Comparison of ENCODE assay signal across 21 mouse cellular contexts in the genomic region with DNA sequence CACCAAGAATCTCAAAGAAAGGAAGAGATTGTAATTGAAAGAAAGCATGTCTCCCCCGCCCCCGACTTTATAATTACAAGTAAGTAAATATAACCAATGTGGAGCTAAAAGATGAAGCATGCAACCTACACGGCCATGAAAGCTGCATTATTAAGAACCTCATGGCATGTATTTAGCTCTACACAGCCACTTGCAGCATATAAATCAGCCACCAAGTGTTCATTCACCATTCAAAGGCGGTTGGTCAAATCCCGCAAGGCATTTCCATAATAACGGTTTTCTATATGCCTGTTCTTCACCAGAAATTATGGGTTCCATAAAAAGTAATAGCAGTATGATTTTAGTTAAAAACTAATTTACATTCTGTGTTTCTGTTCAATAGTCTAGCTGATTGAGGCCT.
"Had no signal": no experiment of that assay in that cellular context is flagged by ENCODE, and none has a peak within 500 bp of the region (broad histone marks: within the 10 kb centered on the region; RNA-seq: fewer than 3 reads in every experiment).

No protein-coding gene starts in this region.

- H3K9ac ChIP-seq: lung, embryonic 15.5 days; midbrain, embryonic 12.5 days; neural tube, embryonic 13.5 days; neural tube, embryonic 15.5 days had no signal

- ATAC-seq: lung, postnatal 0 days; midbrain, embryonic 16.5 days had no signal

- H3K9me3 ChIP-seq: lung, embryonic 15.5 days; midbrain, embryonic 12.5 days; neural tube, embryonic 13.5 days; neural tube, embryonic 15.5 days had no signal

- H3K36me3 ChIP-seq: lung, embryonic 15.5 days; midbrain, embryonic 12.5 days; neural tube, embryonic 13.5 days; neural tube, embryonic 15.5 days had no signal

- DNase-seq: lung, adult 2 months; lung, postnatal 14 days; lung, postnatal 36 days; midbrain, embryonic 14.5 days; retina, postnatal 1 day; right cerebral cortex, adult 18-20 months; right cerebral cortex, postnatal 25 days; right cerebral cortex, postnatal 4 days; spleen, adult 18-20 months; thymus, adult 18-20 months; thymus, postnatal 14 days; thymus, postnatal 36 days had no signal

- H3K27ac ChIP-seq: lung, embryonic 15.5 days; macrophage; midbrain, embryonic 12.5 days; neural tube, embryonic 13.5 days; neural tube, embryonic 15.5 days had no signal

- H3K4me1 ChIP-seq: megakaryocyte, embryonic 14.5 days; midbrain, embryonic 12.5 days; neural tube, embryonic 13.5 days had no signal

- H3K4me3 ChIP-seq: lung, embryonic 15.5 days; megakaryocyte, embryonic 14.5 days; midbrain, embryonic 12.5 days; myocyte; neural tube, embryonic 13.5 days; neural tube, embryonic 15.5 days had no signal

- H3K27me3 ChIP-seq: lung, embryonic 15.5 days; megakaryocyte, embryonic 14.5 days; midbrain, embryonic 12.5 days; neural tube, embryonic 13.5 days; neural tube, embryonic 15.5 days had no signal

- H3K4me2 ChIP-seq: lung, embryonic 15.5 days; midbrain, embryonic 12.5 days; neural tube, embryonic 13.5 days; neural tube, embryonic 15.5 days had no signal
